Mouse (Mus musculus) brain, embryonic 14.5 days (tissue): ENCODE data around the gene Tmem37.

Experiments used
- CTCF ChIP-seq: fragments of 200-500 bp; IDR thresholded peaks from 2 replicates; pipeline ENCODE4 v1.5.1; 2012; ENCODE audit warnings: inconsistent platforms, mild to moderate bottlenecking, moderate library complexity, borderline replicate concordance; ENCODE audit not compliant: insufficient read depth, insufficient read length; ENCODE audit errors: extremely low read depth
- POLR2A ChIP-seq: fragments of 200-500 bp; IDR thresholded peaks from 2 replicates; pipeline ENCODE4 v1.6.1; 2012; ENCODE audit warnings: mild to moderate bottlenecking, inconsistent platforms, borderline replicate concordance; ENCODE audit not compliant: poor library complexity, insufficient read depth, insufficient read length, severe bottlenecking; ENCODE audit errors: extremely low read depth

- no peak for TF ChIP-seq CTCF
- no peak for TF ChIP-seq POLR2A
Measured at GRCm38 (mm10) chr1:120112251-120113187, 38.6 kb upstream of the Tmem37 start.
